Mouse (Mus musculus) stomach, postnatal 0 days (tissue): ENCODE data around the gene Irx4. TPM values are rescaled to one million over a fixed set of nuclear protein-coding genes. Genes with fewer than 3 reads are reported as not detected.
A peak's percentile ranks its signal among the peaks of the same experiment; 100 is the strongest.

ENCODE experiments used
- ATAC-seq: fragments of 200-750 bp; cut with Nextera tagmentation; 2 replicates; pipeline ENCODE4 v1.8.0; 2017; ENCODE audit not compliant: low FRiP score, low TSS enrichment
- DNase-seq: peaks from one replicate; pipeline ENCODE4 v3.0.0-alpha.2; 2016; ENCODE audit warnings: low spot score
- H3K27ac ChIP-seq: fragments of 300-500 bp; sonication (generic); replicated peaks from 2 replicates; pipeline ENCODE4 v1.5.1; 2014; ENCODE audit warnings: mild to moderate bottlenecking, control low read depth
- H3K27me3 ChIP-seq: fragments of 300-500 bp; sonication (generic); 2 replicates; pipeline ENCODE4 v1.6.1; 2014; ENCODE audit warnings: low read length; ENCODE audit not compliant: control insufficient read depth, insufficient read depth
- H3K36me3 ChIP-seq: fragments of 300-500 bp; sonication (generic); 2 replicates; pipeline ENCODE4 v1.6.1; 2014; ENCODE audit warnings: low read length, mixed read lengths; ENCODE audit not compliant: control insufficient read depth, insufficient read depth
- H3K4me1 ChIP-seq: fragments of 300-500 bp; sonication (generic); replicated peaks from 2 replicates; pipeline ENCODE4 v1.6.1; 2014; ENCODE audit warnings: antibody characterized with exemption; ENCODE audit not compliant: control insufficient read depth, insufficient read depth
- H3K4me2 ChIP-seq: fragments of 300-500 bp; sonication (generic); replicated peaks from 2 replicates; pipeline ENCODE4 v1.6.1; 2014; ENCODE audit warnings: low read depth, mild to moderate bottlenecking, control low read depth, moderate library complexity
- H3K4me3 ChIP-seq: fragments of 300-500 bp; sonication (generic); 2 replicates; pipeline ENCODE4 v1.5.1; 2014; ENCODE audit warnings: low read depth, low read length, control low read depth
- H3K9ac ChIP-seq: fragments of 300-500 bp; sonication (generic); 2 replicates; pipeline ENCODE4 v1.6.1; 2014; ENCODE audit warnings: mild to moderate bottlenecking, low read length, control low read depth, mixed read lengths
- H3K9me3 ChIP-seq: fragments of 300-500 bp; sonication (generic); 2 replicates; pipeline ENCODE4 v1.6.1; 2016; ENCODE audit warnings: low read length; ENCODE audit not compliant: control insufficient read depth
- CTCF ChIP-seq: IDR thresholded peaks from 2 replicates; pipeline ENCODE4 v1.5.1; 2016; ENCODE audit warnings: antibody characterized with exemption, low read depth, mild to moderate bottlenecking, moderate library complexity
- EP300 ChIP-seq: optimal IDR thresholded peaks from 2 replicates; pipeline ENCODE3; 2016; ENCODE audit warnings: antibody characterized with exemption
- WGBS: fragments of 180-500 bp; shearing (Covaris S2); extraction: QIAGEN DNeasy Blood & Tissue Kit; methylation state at CpG from one replicate; pipeline ENCODE4 v1.1.7; 2014; 5-methylcytosine and 5-hydroxymethylcytosine counted together
- polyA plus RNA-seq: library from polyadenylated mRNA; unstranded; fragments of >200 nt; fragmentation: Nextera tagmentation; extraction: Ambion mirVana; gene quantifications from 2 replicates; pipeline ENCODE4 v1.2.1, GENCODE M21; 2015

Irx4 gene
- polyA plus RNA-seq, 1 experiment from 2014 or later: not detected

GRCm38 (mm10) chr13:73251222-73251621 lies 9.1 kb upstream of the Irx4 start:
- DNase-seq (no peak), ATAC-seq (0 out of 2 replicates have a peak, but pooled peaks have one; percentile 21)
- 24% methylated on average over 7 of the region's 7 CpGs for WGBS

GRCm38 (mm10) chr13:73252022-73252421 lies 8.3 kb upstream of the Irx4 start:
- DNase-seq: no peak
- H3K4me1 ChIP-seq: no peaks in the 10 kb centered on the region
- no peaks in the 10 kb centered on the region for H3K36me3 ChIP-seq
- TF ChIP-seq CTCF (peak; percentile 49), EP300 (no peak)
- no peak overlapping the region for H3K4me2 ChIP-seq
- no peak for ATAC-seq
- H3K9me3 ChIP-seq: no peaks in the 10 kb centered on the region
- H3K27me3 ChIP-seq: no peaks in the 10 kb centered on the region
- 53% methylated on average over 5 of the region's 5 CpGs for WGBS
- H3K27ac ChIP-seq: no peak overlapping the region
- no peak overlapping the region for H3K4me3 ChIP-seq
- H3K9ac ChIP-seq: no peak overlapping the region

More at GRCm38 (mm10) chr13:73251222-73251621, 9.1 kb upstream of the Irx4 start:
- H3K9ac ChIP-seq: no peak overlapping the region
- TF ChIP-seq CTCF (peak; percentile 49), EP300 (no peak)
- H3K36me3 ChIP-seq: no peaks in the 10 kb centered on the region
- no peak overlapping the region for H3K27ac ChIP-seq
- H3K4me3 ChIP-seq: no peak overlapping the region
- no peaks in the 10 kb centered on the region for H3K27me3 ChIP-seq
- H3K4me2 ChIP-seq: no peak overlapping the region
- H3K4me1 ChIP-seq: no peaks in the 10 kb centered on the region
- H3K9me3 ChIP-seq: no peaks in the 10 kb centered on the region

- Histone ChIP-seq H3K9me3 (no peaks in the 10 kb centered on the region), H3K27me3 (peaks cover 42% of the 10 kb centered on the region), H3K4me2 (no peak overlapping the region), H3K4me3 (no peak overlapping the region), H3K9ac (no peak overlapping the region), H3K4me1 (no peaks in the 10 kb centered on the region), H3K36me3 (no peaks in the 10 kb centered on the region), H3K27ac (no peak overlapping the region)
- TF ChIP-seq EP300: no peak
- TF ChIP-seq CTCF: no peak
- ATAC-seq: no peak
- no peak for DNase-seq
- 60% methylated on average over 4 of the region's 4 CpGs for WGBS
Observed at GRCm38 (mm10) chr13:73258415-73258814, 1.9 kb upstream of the Irx4 start.

- ATAC-seq: no peak; the same call in 1 of the 2 replicates
- Histone ChIP-seq H3K4me3 (no peak overlapping the region; the same call in 1 of the 2 replicates), H3K4me1 (no peaks in the 10 kb centered on the region), H3K36me3 (no peaks in the 10 kb centered on the region), H3K9me3 (no peaks in the 10 kb centered on the region), H3K9ac (no peak overlapping the region), H3K27me3 (peaks cover 55% of the 10 kb centered on the region), H3K4me2 (no peak overlapping the region), H3K27ac (no peak overlapping the region)
- DNase-seq: no peak
- 20% methylated on average over 10 of the region's 10 CpGs for WGBS
- TF ChIP-seq CTCF (no peak), EP300 (no peak)
Observed at GRCm38 (mm10) chr13:73259577-73260353, 514 bp upstream of the Irx4 start.

- Histone ChIP-seq H3K4me2 (peak overlapping the region; percentile 41; the same call in 1 of the 2 replicates), H3K27ac (no peak overlapping the region), H3K27me3 (peaks cover 56% of the 10 kb centered on the region), H3K9me3 (no peaks in the 10 kb centered on the region), H3K4me3 (no peak overlapping the region), H3K4me1 (no peaks in the 10 kb centered on the region), H3K36me3 (no peaks in the 10 kb centered on the region), H3K9ac (no peak overlapping the region)
- TF ChIP-seq CTCF: no peak
- no peak for TF ChIP-seq EP300
- DNase-seq: no peak
- 11% methylated on average over 24 of the region's 25 CpGs for WGBS
- no peak for ATAC-seq
Observed at GRCm38 (mm10) chr13:73261036-73261730, 904 bp downstream of the Irx4 start.

- no peaks in the 10 kb centered on the region for H3K4me1 ChIP-seq
- H3K36me3 ChIP-seq: no peaks in the 10 kb centered on the region
- TF ChIP-seq EP300 (no peak), CTCF (no peak)
- H3K9me3 ChIP-seq: no peaks in the 10 kb centered on the region
- peaks cover 56% of the 10 kb centered on the region for H3K27me3 ChIP-seq
- no peak overlapping the region for H3K9ac ChIP-seq
- H3K27ac ChIP-seq: no peak overlapping the region
- DNase-seq: no peak
- WGBS: 30% methylated on average over 2 of the region's 2 CpGs
- no peak for ATAC-seq
- H3K4me3 ChIP-seq: no peak overlapping the region
- H3K4me2 ChIP-seq: no peak overlapping the region
Observed at GRCm38 (mm10) chr13:73261881-73262280, 1.6 kb downstream of the Irx4 start.
